Mouse (Mus musculus) embryo, embryonic 9.5 days (tissue): ENCODE results near the gene Cmah.
"Not testable (repeated sequence)": the region's sequence is repeated elsewhere in the genome, so short reads cannot be mapped to it uniquely, and the experiment has no call there.

Source experiments
- DNase-seq: peaks from one replicate; pipeline ENCODE4 v3.0.0-alpha.2; 2017; ENCODE audit errors: extremely low spot score

The Cmah gene

DNA sequence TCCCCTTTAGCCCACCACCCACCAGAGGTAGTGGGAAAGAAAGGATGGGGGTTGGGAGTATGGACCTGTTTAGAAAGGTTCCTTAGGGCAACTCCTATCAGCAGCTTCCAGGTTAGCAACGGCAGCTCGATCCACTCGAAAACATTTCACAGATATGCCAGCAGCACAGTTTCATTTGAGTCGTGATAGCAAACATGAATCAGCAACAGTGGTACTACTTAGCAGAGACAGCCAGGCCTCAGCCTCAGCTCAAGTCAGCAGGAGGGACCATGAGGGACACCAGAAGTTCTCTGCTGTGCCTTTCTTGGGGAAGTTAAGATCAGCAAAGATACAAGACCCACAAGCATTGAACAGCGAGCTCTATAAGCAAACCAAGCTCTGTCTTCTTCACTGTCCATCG is 13.3 kb downstream of the Cmah start:
- no peak for DNase-seq

DNA sequence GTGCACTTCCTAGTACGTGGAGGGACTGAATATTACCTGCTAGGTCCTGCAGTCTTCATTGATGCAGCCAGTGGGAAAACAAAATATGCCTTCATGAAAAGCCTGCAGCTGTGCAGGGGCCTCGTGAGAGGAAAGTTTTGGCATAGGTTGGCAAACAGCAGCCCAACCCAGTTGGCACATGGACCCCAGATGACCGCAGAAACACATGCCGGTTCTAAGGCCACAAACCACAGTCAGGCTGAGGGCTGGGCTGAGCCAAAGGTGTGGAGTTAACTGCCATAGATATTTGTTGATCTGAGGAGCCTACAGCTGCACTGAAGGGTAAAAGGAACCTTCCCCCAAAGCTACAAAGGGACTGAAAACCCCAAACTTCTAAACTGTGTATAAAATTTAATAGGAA is 14.9 kb downstream of the Cmah start:
- DNase-seq: no peak

DNA sequence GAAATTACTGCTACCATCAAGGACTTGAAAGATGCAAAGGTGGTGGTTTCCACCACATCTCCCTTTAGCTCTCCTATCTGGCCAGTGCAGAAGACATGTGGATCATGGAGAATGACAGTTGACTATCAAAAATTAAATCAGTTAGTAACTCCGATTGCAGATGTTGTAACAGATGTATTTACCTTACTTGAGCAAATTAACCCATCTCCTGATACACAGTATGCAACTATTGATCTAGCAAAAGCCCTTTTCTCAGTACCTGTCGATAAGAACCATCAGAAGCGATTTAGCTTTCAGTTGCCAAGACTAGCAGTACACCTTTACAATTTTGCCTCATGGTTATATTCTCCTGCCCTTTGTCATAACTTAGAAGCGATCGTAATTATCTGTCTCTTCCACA is 25.8 kb downstream of the Cmah start:
- DNase-seq: no peak

DNA sequence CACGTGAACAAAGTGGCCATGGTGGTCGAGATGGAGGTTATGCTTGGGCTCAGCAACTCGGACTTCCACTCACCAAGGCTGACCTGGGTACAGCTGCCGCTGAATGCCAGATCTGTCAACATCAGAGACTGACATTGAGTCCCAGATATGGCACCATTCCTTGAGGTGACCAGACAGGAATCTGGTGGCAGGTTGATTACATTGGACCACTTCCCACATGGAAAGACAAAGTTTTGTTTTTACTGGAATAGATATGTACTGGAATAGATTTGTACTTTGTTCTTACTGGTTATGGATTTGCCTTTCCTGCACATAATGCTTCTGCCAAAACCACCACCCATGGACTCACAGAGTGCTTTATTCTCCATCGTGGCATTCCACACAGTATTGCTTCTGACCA is 27.5 kb downstream of the Cmah start:
- DNase-seq: no peak

DNA sequence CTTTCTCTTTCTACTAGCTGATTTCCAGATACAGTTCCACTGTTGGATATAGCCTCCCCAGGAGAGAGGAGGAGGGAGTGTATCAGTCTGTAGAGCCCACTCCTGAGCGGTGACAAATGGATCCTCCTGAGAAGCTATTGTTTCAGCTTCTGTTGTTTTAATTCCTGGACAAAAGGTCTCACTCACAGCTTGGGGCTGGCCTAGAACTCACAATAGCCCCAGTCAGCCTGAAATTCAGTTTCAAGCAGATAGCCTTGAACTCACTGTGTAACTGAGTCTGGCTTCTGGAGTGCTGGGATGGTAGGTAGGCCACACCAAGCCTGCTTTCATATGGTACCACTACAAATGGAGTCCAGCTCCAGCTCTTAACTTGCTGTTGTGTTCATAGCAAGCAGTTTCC is 32.0 kb downstream of the Cmah start:
- no peak for DNase-seq

DNA sequence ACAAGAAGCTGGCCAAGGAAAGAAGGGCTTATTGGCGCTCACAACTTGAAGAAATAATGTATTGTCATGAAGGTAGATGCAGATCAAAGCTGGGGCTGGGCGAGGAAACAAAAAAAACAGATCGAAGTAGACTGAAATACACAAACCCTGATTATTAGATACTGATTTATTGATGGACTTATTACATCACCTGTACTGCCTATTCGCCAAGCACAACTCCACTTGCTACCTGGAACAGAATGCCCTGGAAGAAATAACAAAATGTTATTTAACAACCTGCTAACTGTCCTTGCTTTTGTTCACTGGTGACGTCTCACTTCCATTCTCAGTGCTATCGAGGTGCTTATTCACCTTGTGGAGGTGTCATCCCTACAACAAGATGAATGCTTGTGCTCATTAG is 38.0 kb downstream of the Cmah start:
- no peak for DNase-seq

DNA sequence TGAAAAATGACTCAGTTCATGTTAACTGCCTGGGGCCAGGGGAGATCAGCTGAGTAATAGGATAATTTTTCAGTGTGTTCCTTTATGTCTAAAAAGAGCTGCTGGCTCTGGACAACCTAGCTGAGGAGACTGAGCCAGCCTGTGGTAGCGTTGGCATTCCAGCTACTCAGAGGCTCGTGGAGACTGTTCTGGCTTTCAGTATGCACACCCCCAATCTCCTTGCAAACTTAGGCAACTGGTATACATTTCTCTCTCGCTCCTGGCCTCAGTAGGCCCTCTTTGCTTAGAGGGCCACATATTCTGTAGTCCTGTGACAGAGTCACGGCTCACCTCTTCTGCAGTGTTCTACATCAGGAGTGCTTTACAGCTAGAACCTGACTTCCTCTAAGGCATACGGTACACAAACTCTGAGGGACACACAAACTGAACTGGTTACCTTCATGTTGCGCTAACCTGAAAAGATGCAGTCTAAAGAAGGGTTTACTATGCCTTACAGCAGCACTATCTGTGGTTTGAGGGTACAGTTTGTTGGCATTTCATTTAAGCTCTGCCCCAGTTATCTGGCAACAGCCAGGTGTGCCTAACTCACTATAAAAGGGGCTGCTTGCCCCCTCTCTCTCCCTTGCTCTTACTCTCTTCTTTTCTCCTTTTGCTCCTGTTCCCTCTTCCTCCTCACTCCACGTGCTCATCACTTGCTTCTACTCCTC is 45.8 kb downstream of the Cmah start:
- no peak for DNase-seq

DNA sequence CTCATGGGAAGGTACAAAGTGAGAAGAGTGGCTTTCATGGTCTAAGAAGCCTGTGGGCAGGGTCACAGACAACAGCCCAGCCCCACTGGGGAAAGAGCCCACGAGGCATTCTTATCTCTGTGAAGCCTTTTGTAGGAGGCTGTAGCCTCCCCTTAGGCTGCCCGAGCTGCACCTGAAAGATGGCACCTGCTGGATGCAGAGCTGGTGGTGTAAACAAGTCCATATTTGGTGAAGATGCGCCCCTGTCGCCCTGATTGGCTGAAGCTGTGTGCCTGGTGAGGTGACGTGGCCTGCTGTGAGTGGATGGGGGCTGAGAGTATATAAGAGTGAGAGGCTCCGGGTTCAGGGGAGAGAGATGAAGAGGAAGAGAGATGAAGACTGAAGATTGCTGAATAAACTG is 47.4 kb downstream of the Cmah start:
- not testable (repeated sequence) for DNase-seq

DNA sequence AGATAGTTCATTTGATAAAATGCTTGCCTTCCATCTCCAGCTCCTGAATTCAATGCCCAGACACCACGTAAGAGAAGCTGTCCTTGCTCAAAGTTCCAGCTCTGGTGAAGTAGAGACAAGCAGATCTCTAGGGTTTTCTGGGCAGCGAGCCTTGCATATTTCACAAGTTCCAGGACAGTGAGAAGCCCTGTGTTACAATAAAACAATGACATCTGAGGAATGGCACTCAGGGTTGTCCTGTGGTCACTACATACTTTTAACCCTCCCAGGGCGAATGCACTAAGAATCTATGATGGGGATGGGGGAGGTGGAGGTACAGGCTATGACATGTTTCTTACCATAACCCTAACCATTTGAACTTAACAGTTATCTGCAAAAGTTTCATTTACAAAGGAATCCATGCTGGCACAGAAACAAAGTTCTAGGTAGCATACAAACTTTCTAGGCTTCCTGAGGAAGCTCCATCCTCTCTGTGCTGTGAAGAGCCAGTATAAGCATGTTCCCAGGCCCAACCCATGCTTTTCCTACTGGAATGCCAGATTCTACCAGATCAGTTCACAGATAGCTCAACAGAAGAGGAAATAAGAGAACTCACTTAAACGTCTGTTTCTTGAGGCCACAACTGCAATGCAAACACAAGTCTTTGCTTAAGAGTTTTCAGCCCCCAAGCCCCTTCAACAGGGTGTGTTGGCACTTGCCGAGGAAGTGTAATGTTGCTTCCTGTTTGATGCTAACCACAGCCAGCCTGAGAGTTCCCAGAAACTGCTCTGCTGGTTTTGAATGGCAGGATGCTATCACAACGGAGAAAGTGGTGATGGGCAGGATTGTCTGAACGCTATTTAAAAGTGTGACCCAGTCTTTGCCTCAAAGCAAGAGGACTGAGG is 48.4 kb downstream of the Cmah start:
- no peak for DNase-seq

DNA sequence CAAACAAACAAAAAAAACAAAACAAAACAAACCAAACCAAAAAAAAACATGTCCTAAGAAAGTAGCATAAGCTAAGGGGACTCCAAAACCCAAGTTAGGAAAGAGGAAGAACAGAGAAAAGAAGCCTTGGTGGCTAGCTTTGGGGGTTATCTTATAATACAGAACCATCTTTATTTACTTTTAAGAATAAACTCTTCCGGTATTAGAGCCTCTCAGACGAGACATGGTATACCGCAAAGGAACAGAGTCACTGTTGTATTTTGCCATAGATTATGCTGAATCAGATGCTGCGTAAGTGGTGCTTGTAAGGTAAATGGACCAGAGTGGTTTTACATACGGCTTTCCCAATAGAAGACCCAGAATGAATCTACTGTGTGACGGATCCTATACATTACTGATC is 53.5 kb downstream of the Cmah start:
- no peak for DNase-seq

DNA sequence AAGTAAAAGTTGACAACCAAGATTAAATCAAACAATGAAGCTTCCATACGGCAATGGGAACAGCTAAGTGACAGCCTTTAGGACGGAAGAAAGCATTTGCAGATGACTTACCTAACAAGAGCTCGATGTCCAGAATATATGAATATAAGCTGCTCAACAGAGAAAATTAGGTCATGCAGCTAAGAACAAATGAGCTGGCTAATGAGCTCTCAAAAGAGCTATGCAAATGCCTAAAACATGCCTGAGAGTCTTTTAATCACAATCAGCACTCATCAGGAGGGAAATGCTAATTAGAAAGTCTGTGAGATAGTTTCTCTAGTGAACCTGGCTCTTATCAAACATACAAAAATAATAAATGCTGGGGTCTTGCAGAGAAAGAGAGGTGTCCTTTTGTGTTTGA is 56.7 kb downstream of the Cmah start:
- DNase-seq: no peak

DNA sequence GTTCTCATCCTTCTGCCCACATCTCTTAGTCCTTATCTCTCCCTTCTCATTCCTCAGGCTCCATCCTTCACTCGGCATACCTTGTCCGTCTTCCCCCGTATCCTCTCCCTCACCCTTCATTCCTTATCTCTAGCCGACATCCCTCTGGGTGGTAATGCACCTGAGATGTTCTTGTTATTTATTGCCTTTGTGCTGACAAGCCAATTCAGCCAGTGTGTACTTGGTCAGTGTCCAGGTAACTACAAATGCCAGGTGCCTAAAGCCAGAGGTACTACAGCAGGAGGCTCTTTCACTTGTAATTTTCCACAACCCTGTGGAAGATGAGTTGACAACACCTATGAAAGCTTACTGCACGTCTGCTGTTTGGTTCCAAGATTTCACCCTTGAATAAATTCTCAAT is 64.7 kb downstream of the Cmah start:
- DNase-seq: no peak

DNA sequence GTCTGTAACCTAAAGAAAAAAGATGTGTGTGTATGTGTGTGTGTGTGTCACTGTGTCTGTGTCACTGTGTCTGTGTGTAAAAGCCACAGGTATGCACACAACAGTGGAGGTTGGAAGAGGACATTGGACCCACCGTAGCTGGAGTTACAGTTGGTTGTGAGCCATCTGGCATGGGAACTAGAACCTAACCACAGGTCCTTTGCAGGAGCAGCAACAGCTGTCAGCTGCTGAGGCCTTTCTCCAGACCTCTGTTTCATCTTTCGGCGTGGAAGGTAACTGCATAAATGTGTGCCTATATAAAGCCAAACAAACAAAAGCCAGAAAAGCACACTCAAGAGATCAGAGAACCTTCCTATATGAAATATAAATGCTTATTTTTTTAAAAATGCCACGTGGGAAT is 65.5 kb downstream of the Cmah start:
- no peak for DNase-seq

DNA sequence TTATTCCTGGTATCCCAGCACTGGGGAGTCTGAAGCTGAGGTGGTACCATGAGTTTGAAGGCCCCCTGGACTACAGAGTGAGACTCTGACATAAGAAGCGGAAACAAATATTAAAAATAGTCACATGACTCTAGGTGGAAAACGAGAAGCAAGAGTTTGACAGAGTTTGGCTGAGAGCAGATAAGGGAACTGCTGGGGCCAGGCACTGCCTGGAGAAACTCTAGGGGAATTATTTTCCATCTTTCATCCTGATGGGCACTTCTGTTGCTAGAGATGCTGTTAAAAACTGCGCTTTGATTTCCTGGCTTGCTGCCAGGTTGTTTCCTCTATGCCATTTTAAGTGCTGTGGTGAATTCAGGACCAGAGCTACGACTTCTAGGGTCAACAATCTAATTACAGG is 65.9 kb downstream of the Cmah start:
- no peak for DNase-seq

DNA sequence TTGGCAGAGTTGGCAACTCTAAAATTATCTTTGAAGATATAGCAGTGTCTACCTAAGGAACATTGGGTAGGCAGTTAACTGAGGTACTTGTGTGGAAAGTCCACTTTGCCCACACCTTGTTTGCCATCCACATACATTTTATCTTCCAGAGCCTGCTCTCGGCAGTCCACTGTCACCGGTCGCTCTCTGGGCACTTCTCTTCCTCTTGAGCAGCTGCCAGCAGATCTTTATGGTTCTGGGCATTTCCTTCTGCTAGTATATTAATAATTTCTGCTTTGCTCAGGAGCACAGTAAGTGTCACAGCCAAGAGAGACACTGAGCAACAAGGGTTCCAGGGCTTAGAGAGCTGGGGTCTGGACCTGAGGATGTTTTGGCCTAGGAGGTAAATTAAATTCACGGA is 68.6 kb downstream of the Cmah start:
- no peak for DNase-seq

DNA sequence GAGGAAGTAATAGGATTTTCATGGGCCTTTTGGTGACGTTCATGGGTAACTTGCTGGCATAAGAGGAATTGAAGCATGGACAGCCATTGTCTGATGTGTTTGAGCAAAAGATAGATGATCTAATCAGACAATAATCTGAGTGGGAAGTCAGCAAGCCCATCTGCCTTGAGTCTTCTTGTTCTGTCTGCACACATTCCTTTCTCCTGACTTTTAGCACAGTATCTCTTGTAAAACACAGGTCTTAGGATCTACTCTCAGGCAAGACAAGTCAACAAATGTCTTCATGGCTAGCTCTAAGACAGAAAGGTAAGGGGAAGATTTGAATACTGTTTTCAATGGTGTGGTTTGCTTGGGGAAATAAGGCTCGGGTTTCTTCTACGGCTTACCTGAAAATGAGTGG is 70.0 kb downstream of the Cmah start:
- DNase-seq: no peak

DNA sequence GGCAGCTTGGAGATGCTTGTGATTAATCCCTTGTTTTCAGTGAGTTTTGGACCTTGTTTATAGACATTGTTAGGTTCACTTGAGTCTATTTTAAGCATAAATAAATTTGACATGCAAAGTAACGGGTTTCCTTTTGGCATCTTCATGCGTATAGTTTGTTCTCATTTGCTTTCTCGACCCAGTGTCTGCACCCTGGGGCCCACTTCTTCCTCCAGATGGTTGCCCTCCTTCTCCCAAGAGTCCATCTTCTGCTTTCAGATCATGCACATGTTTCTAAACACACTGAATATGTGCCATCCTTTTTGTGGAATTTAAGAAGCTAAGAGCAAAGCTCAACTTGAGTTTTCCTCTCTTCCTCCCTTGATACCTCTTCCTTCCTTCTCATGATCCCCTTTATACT is 71.3 kb downstream of the Cmah start:
- DNase-seq: no peak

DNA sequence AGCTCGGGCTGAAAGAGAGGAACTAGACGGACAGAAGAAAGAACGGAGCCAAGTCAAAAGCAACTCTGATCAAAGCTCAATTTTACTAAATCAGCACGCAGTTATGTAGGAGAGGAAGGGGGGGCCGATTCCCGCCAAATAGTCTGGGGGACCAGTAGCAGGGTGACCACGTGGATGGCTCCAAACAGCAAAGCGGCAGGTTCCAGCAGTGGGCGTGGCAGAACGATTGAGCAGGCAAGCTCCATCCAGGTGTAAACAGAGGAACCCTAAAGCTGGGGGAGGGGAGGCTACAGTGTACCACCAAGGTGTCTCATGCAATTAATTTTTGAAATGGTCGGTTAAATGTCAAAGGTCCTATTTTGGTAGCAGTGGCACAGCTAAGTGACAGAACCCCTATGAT is 74.6 kb downstream of the Cmah start:
- not testable (repeated sequence) for DNase-seq

DNA sequence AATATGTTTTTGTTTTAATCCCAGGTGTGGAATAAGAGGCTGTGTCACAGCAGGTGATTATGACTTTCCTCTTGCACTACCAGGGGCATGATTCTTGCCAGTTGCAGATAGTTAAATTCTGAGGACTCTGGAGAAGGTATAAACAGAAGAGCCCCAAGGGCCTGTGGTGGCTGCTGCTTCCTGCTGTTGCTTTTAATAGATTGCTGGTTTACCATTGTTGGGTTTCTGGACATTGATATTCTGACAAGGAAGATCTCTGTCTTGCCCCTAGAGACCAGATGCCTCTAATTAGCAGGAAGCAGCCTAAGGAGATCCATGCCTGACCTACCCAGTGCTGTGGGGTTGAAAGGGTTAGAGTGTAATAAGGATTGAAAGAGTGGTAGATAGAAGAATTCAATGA is 75.8 kb downstream of the Cmah start:
- no peak for DNase-seq

DNA sequence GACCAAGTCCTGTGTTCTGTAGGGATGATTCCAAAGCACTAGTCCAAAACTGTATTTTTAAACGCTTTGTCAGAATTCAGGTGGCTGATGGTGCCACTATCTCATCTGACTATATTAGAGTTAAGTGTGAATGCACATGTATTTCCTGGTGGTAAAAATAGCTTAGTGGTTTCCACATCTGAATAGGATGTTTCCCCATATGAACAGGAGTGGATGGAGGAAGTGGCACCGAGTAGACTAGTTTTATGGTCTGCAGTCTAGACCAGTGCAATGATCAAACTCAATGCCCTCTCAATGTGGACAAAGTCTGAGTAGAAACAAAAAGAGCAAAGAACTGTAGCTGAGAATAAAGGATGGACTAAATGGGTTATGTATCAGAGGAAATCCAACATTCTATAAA is 79.6 kb downstream of the Cmah start:
- no peak for DNase-seq

DNA sequence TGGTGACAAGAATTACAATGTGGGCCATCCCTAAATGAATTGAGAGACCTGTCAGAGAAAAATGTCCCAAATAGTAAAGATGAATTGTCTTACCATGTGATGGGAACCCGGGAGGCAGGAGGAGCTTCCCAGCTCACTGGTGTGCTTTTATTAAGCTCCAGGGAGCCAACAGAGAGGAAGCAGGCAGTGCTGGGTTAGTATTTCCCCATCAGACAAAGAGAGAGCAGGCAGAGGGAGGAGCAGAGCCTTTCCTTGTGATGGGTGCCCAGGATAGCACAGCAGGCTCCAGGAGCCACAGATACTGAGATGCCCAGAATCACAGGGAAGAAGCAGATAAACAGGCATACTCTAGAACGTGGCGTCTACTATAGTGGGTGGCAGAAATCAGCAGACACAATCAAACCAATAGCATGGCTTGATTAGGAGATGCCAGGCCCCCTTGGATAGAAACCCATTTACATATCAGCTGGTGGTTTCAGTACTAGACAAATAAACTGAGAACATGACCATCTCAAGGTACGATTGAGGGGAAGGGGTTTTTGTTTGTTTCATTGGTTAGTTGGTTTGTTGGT is 87.5 kb downstream of the Cmah start:
- no peak for DNase-seq

DNA sequence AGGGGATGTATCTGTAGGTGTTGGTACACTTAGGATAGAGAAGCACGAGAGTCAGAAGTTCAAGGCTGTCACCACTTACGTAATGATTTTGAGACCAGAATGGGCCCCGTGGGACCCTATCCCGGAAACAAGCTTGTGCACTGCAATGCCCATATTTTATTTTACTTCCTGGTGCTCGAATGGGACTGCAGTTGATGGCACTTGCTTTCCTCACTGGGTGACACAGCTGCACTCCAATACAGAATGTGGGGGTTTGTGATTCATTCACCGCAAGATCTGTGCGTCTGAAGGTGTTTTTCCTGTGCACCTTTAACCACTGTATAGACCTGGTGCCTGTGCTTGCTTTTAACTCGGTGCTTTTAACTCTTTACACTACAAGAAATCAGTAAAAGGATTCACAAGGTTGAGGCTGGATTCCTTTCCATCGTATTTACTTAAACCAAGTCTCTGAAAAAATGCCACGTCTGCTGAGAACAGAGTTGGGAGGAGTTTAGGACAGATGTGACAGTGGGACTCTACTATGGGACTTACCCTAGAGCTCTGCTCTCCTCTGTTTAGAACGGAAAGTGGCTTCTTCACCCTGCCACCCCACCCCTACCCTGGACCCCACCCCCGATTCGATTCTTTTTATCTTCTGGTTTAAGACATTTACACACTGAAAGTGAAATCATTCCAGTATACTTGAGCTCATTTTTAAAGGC is 88.5 kb downstream of the Cmah start:
- DNase-seq: no peak

DNA sequence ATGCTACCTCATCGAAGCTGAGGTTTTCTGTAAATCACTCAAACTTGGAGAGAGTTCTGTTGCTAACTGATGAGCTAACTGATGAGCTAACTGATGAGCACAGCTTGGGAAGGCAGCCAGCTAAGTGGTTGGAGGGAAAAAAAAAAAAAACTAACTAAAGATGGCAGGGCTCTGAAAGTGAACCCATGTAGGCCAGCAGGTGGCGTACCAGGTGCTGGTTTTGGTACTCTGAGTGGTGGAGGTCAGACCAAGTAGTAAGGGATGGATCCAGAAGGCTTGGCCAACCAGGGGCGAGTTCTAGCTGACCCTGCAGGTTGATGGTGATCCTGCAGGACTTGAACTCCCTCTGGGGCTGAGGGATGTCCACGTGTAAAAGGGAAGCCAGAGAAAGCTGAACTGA is 89.2 kb downstream of the Cmah start:
- peak; percentile 10 for DNase-seq
